Mouse (Mus musculus) liver, embryonic 14.5 days (tissue): ENCODE data around the gene Mmp2. TPM values are rescaled to one million over a fixed set of nuclear protein-coding genes. Genes with fewer than 3 reads are reported as not detected.

Source experiments
- ATAC-seq: fragments of 200-750 bp; cut with Nextera tagmentation; 2 replicates; pipeline ENCODE4 v1.8.0; 2017; ENCODE audit warnings: moderate number of reproducible peaks, mild to moderate bottlenecking, moderate library complexity; ENCODE audit not compliant: insufficient read depth
- DNase-seq, 3 experiments: peaks; one replicate each; pipeline ENCODE4 v3.0.0-alpha.2; 2012 to 2013; ENCODE audit warnings: low read depth in 3 of 3, low spot score in 3 of 3
- H3K27ac ChIP-seq: fragments of 300-500 bp; sonication (generic); 2 replicates; pipeline ENCODE4 v1.5.1; 2014; ENCODE audit warnings: moderate library complexity, mild to moderate bottlenecking, control low read depth, inconsistent platforms
- H3K27me3 ChIP-seq: fragments of 300-500 bp; sonication (generic); 2 replicates; pipeline ENCODE4 v1.6.1; 2014; ENCODE audit warnings: mild to moderate bottlenecking, low read length, moderate library complexity; ENCODE audit not compliant: control insufficient read depth, insufficient read depth
- H3K36me3 ChIP-seq: fragments of 300-500 bp; sonication (generic); replicated peaks from 2 replicates; pipeline ENCODE4 v1.6.1; 2014; ENCODE audit warnings: low read depth; ENCODE audit not compliant: control insufficient read depth, insufficient read depth
- H3K4me1 ChIP-seq, 2 experiments: fragments of 200-500 bp in 1 of 2; fragments of 300-500 bp in 1 of 2; sonication (generic) in 1 of 2; replicated peaks; 2 replicates each; pipeline ENCODE4 v1.6.1; 2012 to 2014; ENCODE audit warnings: antibody characterized with exemption in 1 of 2, inconsistent platforms in 1 of 2, low read length in 1 of 2; ENCODE audit not compliant: control insufficient read depth in 2 of 2, insufficient read depth in 2 of 2
- H3K4me2 ChIP-seq: fragments of 300-500 bp; sonication (generic); 2 replicates; pipeline ENCODE4 v1.6.1; 2014; ENCODE audit warnings: low read depth, mild to moderate bottlenecking, control low read depth, moderate library complexity
- H3K4me3 ChIP-seq, 2 experiments: fragments of 200-500 bp in 1 of 2; fragments of 300-500 bp in 1 of 2; sonication (generic) in 1 of 2; 2 replicates each; pipeline ENCODE4 v1.5.1; 2012 to 2014; ENCODE audit warnings: low read depth in 2 of 2, low read length in 2 of 2, mild to moderate bottlenecking in 2 of 2, control low read depth in 1 of 2, inconsistent platforms in 1 of 2, moderate library complexity in 1 of 2; ENCODE audit not compliant: insufficient read depth in 1 of 2
- H3K9ac ChIP-seq: fragments of 300-500 bp; sonication (generic); replicated peaks from 2 replicates; pipeline ENCODE4 v1.6.1; 2014; ENCODE audit warnings: mild to moderate bottlenecking, control low read depth, moderate library complexity
- H3K9me3 ChIP-seq: fragments of 300-500 bp; sonication (generic); 2 replicates; pipeline ENCODE4 v1.6.1; 2016; ENCODE audit warnings: low read length, mixed read lengths; ENCODE audit not compliant: control insufficient read depth
- CTCF ChIP-seq: IDR thresholded peaks from 2 replicates; pipeline ENCODE4 v1.5.1; 2016; ENCODE audit warnings: antibody characterized with exemption, low read depth, control low read depth
- EP300 ChIP-seq: IDR thresholded peaks from 2 replicates; pipeline ENCODE4 v1.6.1; 2016; ENCODE audit warnings: antibody characterized with exemption, low read depth
- WGBS: fragments of 180-500 bp; shearing (Covaris S2); extraction: QIAGEN DNeasy Blood & Tissue Kit; methylation state at CpG from one replicate; pipeline ENCODE4 v1.1.7; 2014; ENCODE audit not compliant: insufficient replicate concordance; 5-methylcytosine and 5-hydroxymethylcytosine counted together
- polyA plus RNA-seq, 2 experiments: library from polyadenylated mRNA; depleted of rRNA in 1 of 2; stranded (reverse) in 1 of 2; unstranded in 1 of 2; fragments of >200 nt; fragmentation: Nextera tagmentation in 1 of 2; extraction: Ambion mirVana in 1 of 2; gene quantifications; 2 replicates each; pipeline versions ENCODE4 v1.2.1 to v1.2.3; 2012 to 2014

Mmp2 gene
- polyA plus RNA-seq, 2 experiments = 5.4 to 8.1 TPM

DNA sequence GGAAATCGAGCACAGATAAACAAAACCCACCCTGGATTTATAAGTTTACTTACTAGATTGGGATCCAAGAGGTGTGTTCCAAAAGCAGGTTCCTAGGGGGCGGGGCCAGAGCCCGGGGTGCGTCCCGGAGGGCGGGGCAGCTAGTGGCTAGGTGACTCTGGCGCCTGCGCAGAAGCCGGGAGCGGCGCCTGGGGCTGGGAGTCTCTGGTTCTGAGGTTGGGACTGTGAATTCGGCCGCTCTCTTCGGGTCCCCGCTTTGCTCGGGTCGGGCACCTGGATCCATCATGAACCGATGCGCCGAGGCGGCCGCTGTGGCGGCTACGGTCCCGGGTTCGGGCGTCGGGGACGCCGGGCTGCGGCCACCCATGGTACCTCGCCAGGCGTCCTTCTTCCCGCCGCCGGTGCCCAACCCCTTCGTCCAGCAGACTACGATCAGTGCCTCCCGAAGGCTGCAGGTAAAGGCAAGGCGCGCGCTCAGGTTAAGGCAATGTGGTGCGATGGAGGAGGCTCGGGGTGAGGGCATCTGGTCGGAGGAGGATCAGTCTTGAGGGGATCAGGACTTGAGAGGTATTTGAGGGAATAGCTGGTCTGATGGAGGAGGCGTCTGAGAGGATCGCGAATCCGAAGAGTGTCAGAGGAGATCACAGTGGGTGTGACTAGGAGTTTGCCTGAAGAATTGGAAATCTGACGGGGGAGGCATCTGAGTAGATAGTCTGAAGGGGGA, 28.2 kb downstream of the Mmp2 start, which contains the start of gene Lpcat2:
Lpcat2 (plus strand) TSS at position 169 of the 724 bp plus-strand sequence.
- Histone ChIP-seq H3K9ac (no peak within 1 kb of the TSS), H3K27ac (no peak within 1 kb of the TSS), H3K36me3 (no peaks in the 10 kb centered on the region), H3K4me2 (peak within 1 kb of the TSS; percentile 58), H3K4me3 (peak within 1 kb of the TSS; percentile 55 to 56), H3K9me3 (no peaks in the 10 kb centered on the region), H3K4me1 (no peaks in the 10 kb centered on the region; a peak in 1 of 4 replicates), H3K27me3 (peaks cover 4% of the 10 kb centered on the region; the same call in 1 of the 2 replicates)
- DNase-seq (peak in 2 of 3 experiments; percentile 9 to 37), ATAC-seq (peak; percentile 50; the same call in 1 of the 2 replicates)
- WGBS = under 1% methylated on average over 48 of the region's 50 CpGs
- TF ChIP-seq CTCF (no peak), EP300 (no peak)

DNA sequence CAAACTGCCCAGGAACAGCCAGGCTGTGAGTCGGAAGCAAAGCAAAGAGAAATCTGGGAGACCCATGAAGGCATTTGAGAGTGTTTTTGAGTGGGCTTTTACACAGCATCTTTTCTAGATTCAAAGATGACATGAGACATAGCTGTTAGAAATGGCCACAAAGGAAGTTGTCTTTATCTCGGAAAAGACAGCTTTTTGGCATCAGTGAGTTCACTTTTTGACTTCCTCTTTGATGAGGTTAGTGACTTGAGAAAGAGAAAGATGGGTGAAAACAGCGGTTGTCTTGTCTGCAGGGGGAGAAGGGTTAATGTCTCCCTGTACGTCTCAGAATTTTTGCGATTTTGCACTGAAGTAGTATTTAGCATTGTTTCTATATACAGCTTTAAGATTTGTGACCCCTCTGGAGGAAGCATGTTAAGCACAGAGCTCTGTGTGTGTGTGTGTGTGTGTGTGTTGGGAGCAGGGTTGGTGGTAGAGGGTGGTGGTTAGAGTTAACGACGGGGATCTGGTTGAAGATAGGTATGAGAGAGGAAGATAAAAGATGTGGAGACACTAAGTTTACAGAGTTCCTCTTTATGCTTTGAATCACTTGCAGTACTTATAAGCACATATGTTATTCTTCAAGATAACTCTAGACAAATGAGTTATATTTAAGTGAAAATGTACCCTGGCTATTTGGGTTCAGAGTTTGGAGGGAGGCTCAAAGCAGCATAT, 29.3 kb downstream of the Mmp2 start:
- no peak for ATAC-seq
- H3K4me3 ChIP-seq = peak overlapping the region in 1 of 2 experiments; percentile 56; a peak in 2 of 4 replicates
- H3K36me3 ChIP-seq = no peaks in the 10 kb centered on the region
- no peaks in the 10 kb centered on the region; a peak in 1 of 4 replicates for H3K4me1 ChIP-seq
- no peak overlapping the region for H3K27ac ChIP-seq
- no peak for DNase-seq
- H3K4me2 ChIP-seq = peak overlapping the region; percentile 58; the same call in 1 of the 2 replicates
- no peak overlapping the region for H3K9ac ChIP-seq
- H3K27me3 ChIP-seq = peaks cover 4% of the 10 kb centered on the region; the same call in 1 of the 2 replicates
- TF ChIP-seq CTCF = no peak
- no peak for TF ChIP-seq EP300
- 16% methylated on average over 7 of the region's 7 CpGs for WGBS
- H3K9me3 ChIP-seq = no peaks in the 10 kb centered on the region

DNA sequence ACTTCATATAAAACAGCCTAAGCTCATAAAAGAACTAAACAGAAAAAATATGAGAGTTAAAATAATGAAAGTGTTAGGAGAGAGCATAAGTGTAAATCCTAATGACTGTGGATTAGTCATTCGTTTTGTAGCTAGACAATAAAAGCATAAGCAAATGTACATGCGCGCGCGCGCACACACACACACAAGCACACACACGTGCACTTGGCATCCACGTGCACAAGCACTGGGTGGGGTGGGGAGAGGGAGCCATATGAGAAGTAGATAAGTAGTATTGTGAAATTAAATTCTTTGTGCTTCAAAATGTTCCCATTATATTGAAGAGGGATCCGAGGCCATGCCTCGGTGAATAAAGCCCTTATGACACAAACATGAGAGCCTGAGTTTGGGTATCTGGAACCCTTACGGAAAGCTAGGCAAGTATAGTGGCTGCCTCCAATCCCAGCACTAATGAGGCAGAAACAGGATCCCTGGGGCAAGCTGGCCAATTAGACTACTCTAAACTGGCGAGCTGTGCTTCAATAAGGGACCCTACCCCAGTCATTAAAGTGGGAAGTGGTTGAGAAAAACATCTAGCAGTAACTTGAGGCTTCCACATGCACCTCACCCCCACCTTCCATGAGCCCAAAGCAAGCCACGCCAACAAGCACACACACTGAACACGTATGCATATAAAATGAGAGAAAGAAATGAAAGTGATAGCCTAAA, 31.5 kb downstream of the Mmp2 start:
- TF ChIP-seq EP300 (no peak), CTCF (no peak)
- ATAC-seq = no peak
- Histone ChIP-seq H3K9me3 (no peaks in the 10 kb centered on the region), H3K36me3 (no peaks in the 10 kb centered on the region), H3K27ac (no peak overlapping the region), H3K4me1 (no peaks in the 10 kb centered on the region; a peak in 1 of 4 replicates), H3K9ac (no peak overlapping the region), H3K27me3 (peaks cover 4% of the 10 kb centered on the region; the same call in 1 of the 2 replicates), H3K4me2 (no peak overlapping the region), H3K4me3 (no peak overlapping the region)
- no peak for DNase-seq
- WGBS = 71% methylated on average over 14 of the region's 14 CpGs

DNA sequence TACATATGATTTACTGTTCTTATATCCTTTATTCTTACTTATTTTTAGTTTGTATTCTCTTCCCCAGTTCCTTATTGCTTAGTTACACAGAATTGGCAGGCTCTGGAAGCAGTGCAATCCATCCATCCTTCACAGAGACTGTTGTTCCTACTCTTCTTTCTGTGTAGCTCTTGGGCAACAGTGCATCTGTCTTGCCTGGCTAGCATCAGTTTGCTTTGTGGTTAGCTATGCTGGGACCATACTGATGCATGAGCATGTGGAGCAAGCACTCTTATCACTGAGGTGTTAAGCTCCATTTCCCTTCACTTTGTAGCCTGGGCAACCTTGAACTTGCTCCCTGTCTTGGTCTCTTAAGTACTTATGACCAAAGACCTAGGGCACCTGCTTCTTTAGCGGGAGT, 34.9 kb downstream of the Mmp2 start:
- no peak for DNase-seq
- H3K27ac ChIP-seq = no peak overlapping the region
- no peak for ATAC-seq

More for the DNA sequence above, 34.9 kb downstream of the Mmp2 start:
- no peaks in the 10 kb centered on the region for H3K36me3 ChIP-seq
- H3K27me3 ChIP-seq = no peaks in the 10 kb centered on the region
- no peaks in the 10 kb centered on the region for H3K9me3 ChIP-seq
- no peak overlapping the region for H3K4me2 ChIP-seq
- H3K4me1 ChIP-seq = no peaks in the 10 kb centered on the region
- no peak overlapping the region for H3K4me3 ChIP-seq
- WGBS = 55% methylated on average over 1 of the region's 1 CpGs
- no peak for TF ChIP-seq EP300
- TF ChIP-seq CTCF = no peak
- H3K9ac ChIP-seq = no peak overlapping the region
